Mouse (Mus musculus) cerebellum, adult 8-10 months (tissue): ENCODE measurements at regions not wholly inside any gene's neighbourhood (a gene's known extent, or its start where the extent isn't known, plus 50 kb on each side); places are given as distances from the start of the nearest gene placed in this dataset.

Experiments
- DNase-seq: peaks from one replicate; pipeline ENCODE4 v3.0.0; 2022

DNA sequence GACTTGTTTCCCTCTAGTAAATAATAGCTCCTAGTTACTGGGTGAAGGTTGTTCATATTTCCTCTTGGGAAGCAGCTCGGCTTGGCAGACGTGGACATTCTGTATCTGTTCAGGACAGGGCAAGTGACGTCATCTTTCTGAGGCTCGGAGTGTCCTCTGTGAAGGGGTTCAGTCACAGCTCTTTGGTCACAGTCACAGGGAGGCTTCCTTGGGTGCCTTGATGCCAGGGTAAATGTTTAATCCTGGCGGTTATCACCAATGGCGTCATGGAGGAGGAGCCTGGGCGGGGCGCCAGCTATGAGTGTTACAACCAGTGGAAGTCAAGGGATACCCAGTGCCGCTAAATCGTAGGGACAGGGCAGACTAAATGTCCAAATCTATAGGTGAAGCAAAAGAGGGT, 56.3 kb upstream of the Med13l start:
- DNase-seq: no peak

- DNase-seq: no peak
Measured at GRCm38 (mm10) chr5:118504926-118505325, 55.6 kb upstream of the Med13l start.

GRCm38 (mm10) chr5:118509871-118510270, 50.6 kb upstream of the Med13l start:
- no peak for DNase-seq
